Mouse (Mus musculus): ENCODE data around the gene Gm7030. TPM values are rescaled to one million over a fixed set of nuclear protein-coding genes. Genes with fewer than 3 reads are reported as not detected.
"Not testable (repeated sequence)": the region's sequence is repeated elsewhere in the genome, so short reads cannot be mapped to it uniquely, and the experiment has no call there.

Gene Gm7030
- total RNA-seq (2014; rRNA removed) (not detected in 2 replicates), polyA plus RNA-seq (2015; fragmentation: Nextera tagmentation; extraction: Ambion mirVana) (not detected in 2 replicates)

DNA sequence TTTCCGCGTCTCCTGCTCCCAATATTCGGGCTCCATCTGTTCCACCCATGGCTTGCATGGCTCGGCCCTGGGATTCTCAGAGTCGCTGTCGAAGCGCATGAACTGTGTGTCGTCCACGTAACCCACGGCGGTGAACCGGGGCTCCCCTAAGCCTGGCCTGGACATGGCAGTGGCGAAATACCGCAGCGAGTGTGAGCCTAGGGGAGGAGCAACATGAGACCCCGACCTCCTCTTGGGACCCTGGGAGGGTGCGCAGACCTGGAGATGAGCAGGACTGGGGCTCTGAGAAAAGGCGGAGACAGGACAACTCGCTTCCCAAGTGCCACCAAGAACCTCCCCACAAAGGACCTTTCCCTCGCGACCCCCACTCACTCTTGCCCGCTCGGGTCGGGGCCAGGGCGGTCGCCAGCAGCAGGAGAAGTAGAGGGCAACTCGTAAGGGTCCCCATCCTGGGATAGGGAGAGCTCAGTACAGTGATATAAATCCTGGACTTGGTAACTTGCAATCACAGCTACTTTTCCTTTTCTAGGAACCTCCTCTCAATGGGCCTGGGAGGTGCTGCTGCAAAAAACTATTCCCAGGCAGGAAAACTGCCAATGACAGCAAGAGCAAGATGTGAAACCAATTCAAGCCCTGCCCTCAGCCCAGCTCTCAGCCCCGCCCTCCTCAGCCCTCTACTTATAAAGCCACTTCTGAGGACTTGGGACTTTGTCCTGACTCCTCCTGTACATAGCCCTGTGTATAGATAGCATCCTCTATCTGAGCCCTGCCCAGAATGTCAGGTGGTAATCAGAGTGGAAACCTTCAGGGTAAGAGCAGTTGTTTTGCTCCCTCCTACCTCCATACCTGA lies at the start of gene Gm7030:
TSS of gene Gm7030 (minus strand) at position 458 of the 850 bp plus-strand sequence.
- H3K4me1 ChIP-seq (ENCODE audit: insufficient read depth, low read length); ATAC-seq; H3K4me3 ChIP-seq (ENCODE audit: low read length); H3K9ac ChIP-seq (replicated peaks; ENCODE audit: low read length); H3K27me3 ChIP-seq (ENCODE audit: insufficient read depth, low read length); H3K27ac ChIP-seq; H3K36me3 ChIP-seq (ENCODE audit: insufficient read depth, low read length); H3K9me3 ChIP-seq (ENCODE audit: low read length); H3K4me2 ChIP-seq (ENCODE audit: low read depth, low read length); DNase-seq (ENCODE audit: low spot score): not testable (repeated sequence)
- WGBS, result 27% methylated on average over 21 of the region's 28 CpGs

DNA sequence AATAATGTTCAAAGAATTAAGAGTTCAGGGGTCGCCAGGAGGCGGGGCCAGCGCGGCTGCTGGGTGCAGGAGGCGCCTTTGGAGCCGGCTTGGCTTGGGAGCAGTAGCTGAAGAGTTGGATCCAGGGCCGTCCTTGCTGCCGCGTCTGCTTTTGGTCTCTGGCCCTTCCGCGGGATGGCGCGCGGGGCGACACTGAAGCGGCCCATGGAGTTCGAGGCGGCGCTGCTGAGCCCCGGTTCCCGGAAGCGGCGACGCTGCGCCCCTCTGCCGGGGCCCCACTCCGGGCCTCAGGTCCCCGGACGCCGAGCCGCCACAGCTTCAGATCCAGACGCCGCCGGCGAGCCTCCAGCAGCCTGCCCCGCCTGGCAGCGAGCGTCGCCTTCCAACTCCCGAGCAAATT lies 49.7 kb upstream of the Gm7030 start:
- peak; percentile 17 for DNase-seq (ENCODE audit: low spot score)
- ATAC-seq, result not testable (repeated sequence)
- H3K4me3 ChIP-seq (ENCODE audit: low read length), result peak overlapping the region; percentile 26

DNA sequence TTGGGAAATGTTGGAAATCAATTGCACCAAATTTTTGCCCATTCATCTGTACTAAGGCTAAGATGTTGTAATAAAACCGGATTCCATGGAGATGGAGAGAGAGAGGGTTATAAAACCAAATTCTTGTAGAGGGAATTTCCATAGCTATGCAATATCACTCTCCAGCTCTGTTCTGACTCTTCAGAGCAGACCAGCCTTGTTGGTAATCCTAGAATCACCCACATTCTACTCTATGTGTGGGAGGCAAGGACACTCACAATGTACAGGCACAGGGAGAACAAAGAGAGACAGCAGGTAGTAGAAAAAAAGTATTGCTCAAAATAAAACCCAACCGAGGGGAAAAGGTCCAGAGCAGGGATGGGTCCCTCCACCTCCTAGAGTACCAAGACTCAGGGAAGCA lies 46.9 kb upstream of the Gm7030 start:
- not testable (repeated sequence) for ATAC-seq; H3K27ac ChIP-seq; DNase-seq (ENCODE audit: low spot score); H3K4me1 ChIP-seq (ENCODE audit: insufficient read depth, low read length); H3K27me3 ChIP-seq (ENCODE audit: insufficient read depth, low read length); H3K9me3 ChIP-seq (ENCODE audit: low read length); H3K4me3 ChIP-seq (ENCODE audit: low read length); H3K4me2 ChIP-seq (ENCODE audit: low read depth, low read length); H3K36me3 ChIP-seq (ENCODE audit: insufficient read depth, low read length); H3K9ac ChIP-seq (replicated peaks; ENCODE audit: low read length)
- no CpG with 5 or more reads among the region's 2 CpGs for WGBS

More for the DNA sequence above, 49.7 kb upstream of the Gm7030 start:
- not testable (repeated sequence) for H3K4me1 ChIP-seq (ENCODE audit: insufficient read depth, low read length); H3K9ac ChIP-seq (replicated peaks; ENCODE audit: low read length); H3K27ac ChIP-seq; H3K36me3 ChIP-seq (ENCODE audit: insufficient read depth, low read length); H3K27me3 ChIP-seq (ENCODE audit: insufficient read depth, low read length); H3K9me3 ChIP-seq (ENCODE audit: low read length)
- WGBS, result 1% methylated on average over 40 of the region's 40 CpGs
- H3K4me2 ChIP-seq (ENCODE audit: low read depth, low read length), result peak overlapping the region; percentile 47; the same call in 1 of the 2 replicates

DNA sequence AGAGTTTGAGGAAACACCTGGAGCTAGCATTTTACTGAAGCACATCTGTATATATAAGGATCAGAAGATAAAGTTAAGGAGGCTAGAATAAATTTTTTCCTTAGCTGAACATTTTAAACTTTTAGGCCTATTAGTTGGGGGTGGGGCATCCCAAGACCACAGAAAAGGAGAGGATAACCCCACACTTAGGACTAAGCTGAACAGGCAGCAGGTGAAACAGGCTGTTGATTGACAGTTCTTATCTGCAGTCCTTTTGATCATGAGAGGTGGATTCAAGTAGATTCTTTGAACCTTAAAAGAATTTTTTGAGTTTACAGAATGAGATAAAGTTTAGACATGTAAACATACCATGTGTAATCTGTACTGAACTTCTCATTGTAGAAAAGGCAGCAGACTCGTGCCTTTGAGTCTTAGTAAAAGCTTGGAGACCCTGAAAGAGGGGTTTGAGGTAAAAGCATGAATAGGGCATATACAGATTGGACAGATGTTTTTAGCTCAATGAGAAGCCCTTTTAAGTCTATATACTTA lies 41.1 kb upstream of the Gm7030 start:
- whole genome bisulfite sequencing, result 60% methylated on average over 1 of the region's 1 CpGs
- DNase-seq (ENCODE audit: low spot score), result no peak
- ATAC-seq, result no peak
- no peaks in the 10 kb centered on the region for H3K9me3 ChIP-seq (ENCODE audit: low read length)
- no peaks in the 10 kb centered on the region for H3K4me1 ChIP-seq (ENCODE audit: insufficient read depth, low read length)
- no peak for TF ChIP-seq CTCF (IDR thresholded peaks at IDR 0.05; ENCODE audit: low read depth)
- H3K4me3 ChIP-seq (ENCODE audit: low read length), result no peak overlapping the region
- H3K36me3 ChIP-seq (ENCODE audit: insufficient read depth, low read length), result no peaks in the 10 kb centered on the region
- no peak overlapping the region for H3K27ac ChIP-seq
- no peak overlapping the region for H3K4me2 ChIP-seq (ENCODE audit: low read depth, low read length)
- H3K27me3 ChIP-seq (ENCODE audit: insufficient read depth, low read length), result peaks cover 33% of the 10 kb centered on the region
- H3K9ac ChIP-seq (replicated peaks; ENCODE audit: low read length), result no peak overlapping the region

DNA sequence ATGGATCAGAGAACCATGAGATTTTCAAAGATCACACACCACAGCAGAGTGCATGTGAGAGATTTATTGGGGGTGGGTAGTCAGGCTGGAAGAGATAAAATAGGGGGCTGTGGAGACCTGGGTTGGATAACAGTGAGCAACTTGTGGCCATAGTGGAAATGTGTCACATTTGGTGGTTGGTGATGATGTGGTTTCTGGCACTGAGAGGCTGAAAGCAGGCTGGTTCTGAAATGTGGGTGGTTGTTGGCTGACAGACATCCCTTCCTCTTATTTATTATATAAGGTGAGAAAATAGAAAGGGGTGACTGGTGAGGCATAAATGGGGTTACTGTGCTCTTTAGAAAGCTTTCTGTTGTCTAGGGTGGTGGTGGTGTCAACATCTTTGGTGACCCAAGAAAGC lies 40.5 kb upstream of the Gm7030 start:
- DNase-seq (ENCODE audit: low spot score) (no peak), ATAC-seq (no peak)
- Histone ChIP-seq H3K4me3 (ENCODE audit: low read length) (no peak overlapping the region), H3K27ac (no peak overlapping the region), H3K4me2 (ENCODE audit: low read depth, low read length) (no peak overlapping the region), H3K9me3 (ENCODE audit: low read length) (no peaks in the 10 kb centered on the region), H3K27me3 (ENCODE audit: insufficient read depth, low read length) (peaks cover 39% of the 10 kb centered on the region), H3K4me1 (ENCODE audit: insufficient read depth, low read length) (no peaks in the 10 kb centered on the region), H3K36me3 (ENCODE audit: insufficient read depth, low read length) (no peaks in the 10 kb centered on the region), H3K9ac (replicated peaks; ENCODE audit: low read length) (no peak overlapping the region)
- no peak for TF ChIP-seq CTCF (IDR thresholded peaks at IDR 0.05; ENCODE audit: low read depth)

GRCm38 (mm10) chr17:36169094-36169493 lies 39.9 kb upstream of the Gm7030 start:
- H3K36me3 ChIP-seq (ENCODE audit: insufficient read depth, low read length); ATAC-seq; H3K9ac ChIP-seq (replicated peaks; ENCODE audit: low read length); H3K4me1 ChIP-seq (ENCODE audit: insufficient read depth, low read length); H3K4me3 ChIP-seq (ENCODE audit: low read length); H3K9me3 ChIP-seq (ENCODE audit: low read length); H3K4me2 ChIP-seq (ENCODE audit: low read depth, low read length); DNase-seq (ENCODE audit: low spot score); H3K27ac ChIP-seq: not testable (repeated sequence)
- WGBS, result no CpG with 5 or more reads among the region's 1 CpGs
- peaks cover 45% of the 10 kb centered on the region for H3K27me3 ChIP-seq (ENCODE audit: insufficient read depth, low read length)

GRCm38 (mm10) chr17:36168039-36168652 lies 38.9 kb upstream of the Gm7030 start, which contains the start of gene Gm8909:
Gm8909 (minus strand) TSS chr17:36168537.
- no peak within 1 kb of the TSS for H3K9ac ChIP-seq (replicated peaks; ENCODE audit: low read length)
- H3K4me1 ChIP-seq (ENCODE audit: insufficient read depth, low read length), result no peaks in the 10 kb centered on the region
- WGBS, result 1% methylated on average over 63 of the region's 63 CpGs
- H3K27me3 ChIP-seq (ENCODE audit: insufficient read depth, low read length), result peaks cover 48% of the 10 kb centered on the region
- H3K4me3 ChIP-seq (ENCODE audit: low read length), result peak within 1 kb of the TSS; percentile 29
- no peak within 1 kb of the TSS for H3K27ac ChIP-seq
- ATAC-seq (no peak), DNase-seq (ENCODE audit: low spot score) (no peak)
- H3K9me3 ChIP-seq (ENCODE audit: low read length), result no peaks in the 10 kb centered on the region
- H3K4me2 ChIP-seq (ENCODE audit: low read depth, low read length), result peak within 1 kb of the TSS; percentile 36
- TF ChIP-seq CTCF (IDR thresholded peaks at IDR 0.05; ENCODE audit: low read depth), result no peak
- H3K36me3 ChIP-seq (ENCODE audit: insufficient read depth, low read length), result no peaks in the 10 kb centered on the region
